Mouse (Mus musculus) heart, postnatal 4 days (tissue): ENCODE measurements around the gene Tenm4. TPM values are rescaled to one million over a fixed set of nuclear protein-coding genes. Genes with fewer than 3 reads are reported as not detected.

Source experiments
- DNase-seq: peaks from one replicate; pipeline ENCODE4 v3.0.0; 2021
- total RNA-seq, 2 experiments: library from RNA; stranded (reverse); gene quantifications; 2 replicates each; pipeline ENCODE4 v1.2.3; 2021

Gene Tenm4
- total RNA-seq, 2 experiments from 2014 or later, result 8.3 to 8.7 TPM

DNA sequence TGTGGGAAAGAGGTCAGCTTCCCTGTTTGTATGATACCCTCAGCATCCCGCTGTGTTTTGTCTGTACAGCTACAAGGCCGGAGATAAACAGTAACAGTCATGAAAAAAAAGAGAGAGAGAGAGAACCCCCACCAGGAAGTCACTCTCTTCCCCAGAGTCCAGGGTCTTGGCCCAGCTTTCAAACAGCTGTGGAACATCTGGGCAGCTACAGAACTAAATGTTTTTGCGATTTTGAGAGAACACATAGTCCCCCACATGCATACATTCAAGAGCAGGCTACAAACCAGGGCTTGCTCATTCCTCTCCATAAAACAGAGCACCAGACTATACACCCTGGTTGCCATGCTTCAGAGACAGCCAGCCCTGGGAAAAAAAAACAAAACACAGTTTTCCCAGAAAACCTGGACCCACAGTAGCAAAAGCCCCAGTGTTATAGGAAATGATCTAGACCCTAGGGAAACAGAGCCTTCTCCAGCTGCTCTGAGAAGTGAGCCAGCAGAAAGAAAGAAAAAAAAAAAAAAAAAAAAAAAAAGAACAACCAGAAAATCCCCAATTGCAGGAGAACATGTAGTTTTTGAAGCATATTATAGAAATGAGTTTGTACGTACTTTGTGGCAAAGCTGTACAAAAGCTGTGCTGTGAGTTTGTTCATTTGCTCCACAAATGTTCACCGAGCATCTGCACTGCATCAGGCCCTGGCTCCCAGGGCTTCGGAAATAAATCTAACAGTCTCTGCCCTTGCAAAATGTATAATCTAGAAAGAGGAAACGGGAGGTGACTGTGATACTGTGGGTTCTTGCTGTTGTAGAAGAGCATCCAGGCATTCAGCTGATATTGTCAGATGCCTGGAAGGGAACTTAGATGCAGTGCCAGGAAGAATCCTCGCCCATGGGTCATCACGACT, 642.7 kb downstream of the Tenm4 start:
- DNase-seq, result peak; percentile 72

GRCm38 (mm10) chr7:96814581-96814980, 643.5 kb downstream of the Tenm4 start:
- no peak for DNase-seq

DNA sequence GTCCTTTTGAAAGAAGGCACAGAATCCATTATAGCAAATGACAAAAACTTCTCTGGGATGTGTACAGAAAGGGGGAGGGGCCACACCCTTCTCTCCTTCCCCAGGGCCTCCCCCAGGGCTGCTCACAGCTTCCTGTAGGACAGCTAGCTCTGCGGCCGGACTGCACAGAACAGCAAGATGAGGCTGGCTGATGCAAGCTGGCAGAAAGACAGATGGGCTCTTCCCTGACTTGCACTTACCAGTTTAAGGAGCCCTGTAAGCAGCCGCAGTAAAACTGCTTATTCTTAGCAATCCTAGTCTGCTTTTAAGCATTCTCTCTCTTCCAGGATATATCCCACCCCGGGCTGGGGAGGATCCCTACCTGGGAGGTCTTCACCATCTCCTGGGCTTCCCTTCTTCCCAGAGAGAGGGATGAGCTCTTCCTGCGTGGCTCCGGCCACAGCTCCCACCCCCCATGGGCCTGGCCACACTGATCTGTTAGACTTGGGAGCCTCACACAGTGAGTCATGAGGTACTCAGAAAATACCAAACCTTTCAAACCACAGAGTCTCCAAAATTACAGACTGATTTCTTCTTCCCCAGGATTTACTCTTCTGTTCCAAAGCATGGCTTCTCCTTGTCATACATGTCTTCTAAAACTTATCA, 646.1 kb downstream of the Tenm4 start:
- DNase-seq, result peak; percentile 36

DNA sequence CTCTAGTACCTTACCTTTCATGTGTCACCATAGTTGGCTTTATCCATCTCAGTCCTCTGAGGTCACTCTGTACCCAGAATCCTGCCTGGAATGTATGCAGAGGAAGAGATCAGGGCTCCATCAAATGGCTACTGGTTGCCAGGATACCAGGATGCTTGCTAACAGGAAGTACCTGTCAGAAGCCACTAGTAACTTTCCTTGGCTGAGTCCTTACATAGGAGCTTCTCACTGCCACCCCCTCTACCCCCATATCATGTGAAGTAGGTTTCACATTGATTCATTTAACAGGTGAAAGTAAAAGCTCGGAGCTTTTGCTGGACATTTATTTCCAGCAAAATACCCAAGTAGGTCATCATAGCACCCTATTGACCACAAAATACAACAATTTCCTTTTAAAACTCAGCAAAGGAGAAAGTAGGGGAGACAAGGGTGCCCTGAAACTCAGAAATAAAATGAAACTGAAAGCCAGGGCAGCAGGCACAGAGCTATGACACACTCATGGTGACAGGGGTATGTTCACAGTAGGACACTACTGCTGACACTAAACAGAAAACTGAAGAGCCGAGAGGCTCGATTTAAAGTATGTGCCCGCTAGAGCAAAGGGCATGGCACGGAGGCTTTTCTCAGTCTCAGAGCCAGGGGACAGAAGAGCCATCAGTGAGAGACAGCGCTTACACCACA, 647.3 kb downstream of the Tenm4 start:
- no peak for DNase-seq

DNA sequence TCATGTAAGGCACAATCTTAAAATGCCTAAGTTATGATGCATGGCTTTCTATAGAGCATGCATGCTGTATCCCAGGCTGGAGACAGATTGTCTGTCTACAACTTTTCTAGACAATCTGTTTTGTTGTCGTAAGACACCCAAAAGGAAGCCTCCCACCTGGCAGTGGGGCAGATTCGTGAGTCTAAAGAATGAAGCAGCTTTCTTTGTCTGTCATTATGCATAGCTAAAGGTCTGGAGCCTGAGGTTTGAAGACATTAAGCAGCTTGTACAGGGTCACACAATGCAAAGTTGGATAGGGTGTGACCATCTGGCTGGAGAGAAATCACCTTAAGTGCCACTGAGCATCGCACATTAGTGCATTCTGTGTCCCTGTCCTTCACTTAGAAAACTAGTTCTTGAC, 648.5 kb downstream of the Tenm4 start:
- DNase-seq, result no peak

DNA sequence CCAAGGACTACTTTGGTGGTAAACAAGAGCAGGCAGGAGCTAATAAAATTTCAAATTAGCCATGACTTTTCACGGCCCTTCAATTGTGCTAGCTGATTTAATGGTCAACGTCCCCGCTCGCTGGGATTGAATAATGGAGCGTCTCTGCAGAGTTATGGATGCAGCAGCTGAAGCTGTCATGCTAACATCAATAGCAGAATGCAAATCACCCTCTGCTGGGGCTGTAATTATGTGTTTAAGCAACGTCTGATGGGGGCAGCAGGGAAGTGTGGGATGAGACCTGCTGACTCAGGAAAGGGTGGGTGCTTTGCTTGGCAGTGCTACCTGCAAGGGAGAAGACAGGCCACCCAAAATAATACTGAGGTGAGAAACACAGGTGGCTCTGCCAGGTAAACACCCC, 649.3 kb downstream of the Tenm4 start:
- no peak for DNase-seq

DNA sequence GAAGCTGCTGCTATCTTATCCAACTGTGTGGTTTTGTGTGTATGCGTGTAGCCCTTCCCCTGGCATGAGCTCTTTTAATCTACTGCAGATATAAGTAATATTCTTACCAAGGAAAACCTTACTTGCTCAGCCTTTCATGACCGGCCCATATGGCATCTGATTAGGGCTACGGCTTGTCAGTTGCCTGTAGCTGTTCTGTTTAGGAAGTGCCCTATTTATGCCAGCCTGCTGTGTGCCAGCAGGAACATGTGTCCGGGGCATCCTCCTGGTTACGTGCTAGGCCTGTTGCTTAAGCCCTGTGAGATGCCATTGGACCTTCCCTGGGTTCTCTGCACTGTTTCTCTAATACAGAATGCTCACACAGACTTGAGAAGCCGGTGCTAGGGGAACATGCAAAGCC, 655.1 kb downstream of the Tenm4 start:
- DNase-seq, result no peak

GRCm38 (mm10) chr7:96826672-96827071, 655.6 kb downstream of the Tenm4 start:
- DNase-seq, result no peak

- peak; percentile 57 for DNase-seq
These were observed 661.5 kb downstream of the Tenm4 start for GRCm38 (mm10) chr7:96832551-96832950.

DNA sequence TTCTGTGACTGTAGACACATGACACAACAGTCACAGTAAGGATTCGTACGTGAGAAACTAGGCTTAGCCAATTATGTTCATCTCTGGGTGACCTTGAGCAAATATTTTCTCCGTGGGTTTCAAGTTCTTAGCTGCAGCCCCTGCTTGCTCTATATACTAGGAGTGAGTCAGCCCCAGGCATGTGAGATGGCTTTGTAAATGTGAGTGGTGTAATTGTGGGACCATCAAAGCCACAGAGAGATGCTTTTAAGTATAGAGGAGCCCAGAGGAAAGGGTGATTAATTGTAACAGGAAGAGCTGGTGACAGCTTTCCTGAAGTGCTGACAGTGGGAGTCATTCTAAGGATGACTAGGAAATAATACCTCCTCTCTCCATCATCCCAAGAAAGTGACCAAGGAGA, 662.0 kb downstream of the Tenm4 start:
- no peak for DNase-seq

- peak; percentile 49 for DNase-seq
These were observed 663.7 kb downstream of the Tenm4 start for GRCm38 (mm10) chr7:96834681-96835289.

- DNase-seq, result no peak
These were observed 664.3 kb downstream of the Tenm4 start for GRCm38 (mm10) chr7:96835313-96835712.

DNA sequence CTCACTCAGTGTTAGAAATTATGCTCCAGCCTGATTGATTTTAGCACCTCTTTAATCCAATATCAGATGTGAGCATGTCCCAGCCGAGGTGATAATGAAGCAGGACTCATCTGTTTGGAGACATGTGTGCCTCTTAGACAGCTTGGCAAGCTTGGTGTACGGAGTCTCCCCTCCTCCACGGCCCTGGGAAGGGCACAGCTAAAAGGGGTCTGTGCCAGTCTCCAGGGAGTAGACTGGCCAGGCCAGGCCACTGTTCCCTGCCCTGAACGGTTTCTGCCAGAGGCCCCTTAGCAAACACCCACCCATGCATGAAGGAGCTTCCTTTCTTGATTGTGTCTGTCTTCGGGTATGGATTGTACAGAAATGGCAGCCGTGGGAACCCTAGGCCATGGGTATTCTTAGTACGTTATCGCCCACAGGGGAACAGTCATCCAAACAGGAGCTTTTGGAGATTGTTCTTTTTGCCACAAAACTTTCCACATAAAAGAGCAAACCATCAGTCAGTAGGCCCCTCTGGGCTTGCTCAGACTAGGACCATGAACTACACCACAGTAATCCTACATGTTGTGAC, 667.3 kb downstream of the Tenm4 start:
- no peak for DNase-seq

DNA sequence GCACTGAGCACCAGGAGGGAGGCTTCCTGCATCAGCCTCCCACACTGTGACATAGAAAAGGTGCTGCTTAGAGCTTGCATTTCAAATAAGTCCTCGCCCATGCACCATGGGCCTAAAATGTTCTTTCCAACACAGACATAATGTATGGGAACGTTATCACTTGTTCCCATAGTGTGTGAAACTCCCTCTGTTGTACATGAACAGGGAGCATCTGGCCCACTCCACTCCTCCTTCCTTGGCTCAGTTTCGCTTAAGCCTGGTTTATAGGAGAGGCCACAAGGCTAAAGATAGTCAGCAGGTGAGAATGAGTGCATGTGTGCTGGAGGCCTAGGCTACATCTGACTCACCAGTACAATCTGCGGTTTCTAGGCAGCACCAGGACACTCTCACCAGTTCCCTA, 667.9 kb downstream of the Tenm4 start:
- no peak for DNase-seq

DNA sequence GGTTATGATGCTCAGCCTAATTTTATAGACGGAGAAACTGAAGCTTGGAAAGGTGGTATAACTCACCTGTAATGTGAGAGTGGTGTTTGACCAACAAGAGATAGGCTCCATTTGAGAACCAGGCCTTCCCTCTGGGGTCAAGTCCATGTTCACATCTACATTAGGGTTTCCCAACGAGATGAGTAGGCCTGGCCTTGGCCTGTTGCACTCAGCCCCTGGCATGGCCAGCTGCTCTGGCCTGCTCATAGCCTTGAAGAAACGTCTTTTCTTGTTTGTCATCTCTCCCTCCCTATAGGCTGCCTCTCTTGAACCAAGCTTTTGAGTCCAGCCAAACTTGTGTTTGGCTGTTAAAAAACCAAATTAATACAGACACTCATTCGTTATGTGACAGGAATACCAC, 668.5 kb downstream of the Tenm4 start:
- no peak for DNase-seq

DNA sequence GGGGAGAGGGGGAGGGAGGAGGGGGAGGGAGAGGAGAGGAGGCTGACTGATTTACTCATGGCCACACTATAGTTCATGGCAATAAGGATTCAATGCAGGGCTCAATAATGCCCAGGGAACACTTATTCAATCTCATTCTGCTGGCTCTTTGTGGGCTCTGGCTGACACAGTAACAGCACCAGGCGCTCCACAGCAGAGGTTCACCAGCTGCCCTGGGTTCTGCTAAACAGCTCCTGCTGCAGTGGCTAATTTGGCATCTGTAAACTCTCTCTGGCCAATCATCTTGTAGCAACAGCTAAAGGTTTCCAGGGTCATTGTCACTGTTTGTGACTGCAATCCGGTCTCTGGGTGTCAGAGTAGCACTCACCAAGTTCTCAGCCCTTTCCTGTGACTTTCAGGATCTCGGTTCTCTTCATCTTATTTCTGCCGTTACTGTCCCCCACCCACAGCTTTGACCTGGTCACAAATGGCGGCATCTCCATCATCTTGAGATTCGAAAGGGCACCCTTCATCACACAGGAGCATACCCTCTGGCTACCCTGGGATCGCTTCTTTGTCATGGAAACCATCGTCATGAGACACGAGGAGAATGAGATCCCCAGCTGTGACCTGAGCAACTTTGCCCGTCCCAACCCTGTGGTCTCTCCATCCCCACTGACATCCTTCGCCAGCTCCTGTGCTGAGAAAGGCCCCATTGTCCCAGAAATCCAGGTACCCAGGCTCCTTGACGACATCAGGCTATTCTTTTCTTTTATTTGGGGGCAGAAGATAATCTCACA, 671.6 kb downstream of the Tenm4 start:
- DNase-seq, result no peak

DNA sequence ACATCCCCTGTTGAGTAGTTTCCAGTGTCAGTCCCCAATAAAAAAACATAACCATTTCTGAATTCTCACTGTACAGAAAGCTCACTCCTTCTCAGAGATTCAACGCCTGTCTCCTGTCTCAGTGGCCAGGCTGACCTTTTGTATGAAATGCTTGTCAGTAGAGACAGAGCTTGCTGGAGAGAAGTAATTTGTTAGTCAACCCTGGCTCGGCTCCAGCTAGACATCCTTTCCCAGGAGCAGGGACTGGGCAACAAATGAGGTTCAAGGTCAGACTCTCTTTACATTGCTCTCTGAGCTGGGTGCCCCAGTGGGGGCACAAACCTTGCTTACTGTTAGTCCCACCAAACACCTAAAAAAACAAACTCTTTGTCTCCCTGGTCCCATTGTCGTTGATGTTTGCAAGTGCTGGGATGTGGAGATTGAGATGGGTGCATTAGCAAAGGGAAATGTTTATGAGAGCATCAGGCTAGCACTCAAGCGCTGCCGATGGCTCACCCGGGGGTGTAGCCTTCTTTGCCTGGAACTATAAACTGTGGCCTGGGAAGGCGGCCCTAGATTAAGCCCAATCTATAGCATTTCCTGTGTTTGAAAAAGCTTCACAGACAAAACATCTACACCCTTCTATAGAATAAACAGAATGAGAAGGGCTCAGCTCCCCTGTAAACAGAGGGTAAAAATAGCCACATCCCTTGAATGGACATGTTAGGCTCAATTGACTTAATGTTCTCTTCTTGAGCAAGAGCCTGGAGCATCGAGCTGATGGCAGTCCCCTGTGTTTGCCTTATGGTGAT, 673.3 kb downstream of the Tenm4 start:
- peak; percentile 22 for DNase-seq

DNA sequence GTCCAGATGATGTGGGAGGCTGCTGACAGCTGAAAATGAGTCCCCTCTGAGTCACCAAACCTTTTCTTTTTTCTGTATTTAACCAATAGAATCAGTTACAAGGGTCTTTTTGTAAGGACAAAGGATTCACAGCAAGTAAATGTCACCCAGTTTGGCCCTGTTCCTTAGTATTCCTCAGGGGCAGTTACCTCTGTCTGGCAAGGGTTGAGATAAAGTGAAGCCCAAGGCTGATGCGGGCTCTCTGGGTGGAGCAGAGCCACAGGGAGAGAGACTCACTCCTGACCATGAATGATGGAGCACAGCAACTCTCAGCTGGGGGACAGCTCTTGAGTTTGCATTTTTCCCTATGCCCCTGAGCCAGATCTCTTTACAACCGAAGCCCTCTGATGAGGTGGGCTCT, 681.7 kb downstream of the Tenm4 start:
- DNase-seq, result no peak

DNA sequence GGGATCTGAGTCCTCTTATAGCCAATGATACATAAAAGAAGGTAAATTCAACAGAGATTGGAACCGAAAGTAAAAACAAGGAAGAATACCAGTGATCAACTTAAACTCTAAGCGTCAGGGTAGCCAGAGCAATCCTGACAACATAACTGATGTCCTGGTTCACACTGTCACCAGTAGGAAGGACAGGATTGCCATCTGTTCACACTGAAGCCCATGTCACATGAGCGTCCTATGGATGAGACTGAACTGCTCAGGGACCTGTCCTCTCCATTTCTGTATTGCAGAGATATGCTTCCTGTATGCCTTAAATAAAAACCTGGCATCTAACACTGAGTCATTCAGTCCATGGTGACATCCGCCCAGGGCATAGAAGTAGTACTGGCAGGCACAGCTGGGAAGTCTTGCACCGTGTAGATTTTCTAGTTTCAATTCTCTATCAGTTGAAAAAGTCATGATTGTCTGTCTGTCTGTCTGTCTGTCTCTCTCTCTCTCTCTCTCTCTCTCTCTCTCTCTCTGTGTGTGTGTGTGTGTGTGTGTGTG, 684.9 kb downstream of the Tenm4 start:
- no peak for DNase-seq

- no peak for DNase-seq
These were observed 685.5 kb downstream of the Tenm4 start for GRCm38 (mm10) chr7:96856518-96856917.

DNA sequence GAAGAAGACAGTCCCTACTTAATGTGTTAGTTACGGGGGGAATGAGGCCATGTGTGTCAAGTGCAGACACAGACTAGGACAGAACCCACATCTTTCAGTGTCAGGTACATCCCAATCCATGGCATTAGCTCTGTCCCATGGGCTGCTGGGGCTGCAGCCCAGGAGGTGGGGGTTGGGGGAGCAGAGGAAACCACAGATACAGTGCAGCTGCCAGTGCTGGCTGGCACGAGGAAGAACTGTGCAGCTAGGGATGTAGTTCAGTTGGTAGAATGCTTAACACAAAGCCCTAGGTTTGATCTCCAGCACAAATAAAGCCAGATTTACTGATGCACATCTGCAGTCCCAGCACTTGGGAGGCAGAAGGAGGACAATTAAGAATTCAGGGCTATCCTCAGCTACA, 688.0 kb downstream of the Tenm4 start:
- no peak for DNase-seq
